Mouse (Mus musculus) kidney, adult 2 months (tissue): ENCODE measurements around the gene Ntm. TPM values are rescaled to one million over a fixed set of nuclear protein-coding genes. Genes with fewer than 3 reads are reported as not detected.

Experiments used
- DNase-seq: peaks from one replicate; pipeline ENCODE4 v3.0.0; 2021
- H3K27ac ChIP-seq: fragments of 200-500 bp; 2 replicates; pipeline ENCODE4 v1.5.1; 2012; ENCODE audit warnings: low read depth, low read length, control low read depth, inconsistent platforms; ENCODE audit not compliant: insufficient read depth
- H3K27me3 ChIP-seq: fragments of 200-500 bp; replicated peaks from 2 replicates; pipeline ENCODE4 v1.6.1; 2012; ENCODE audit warnings: mild to moderate bottlenecking, moderate library complexity, low read length, inconsistent platforms; ENCODE audit not compliant: control insufficient read depth, insufficient read depth
- H3K36me3 ChIP-seq: fragments of 200-500 bp; 2 replicates; pipeline ENCODE4 v1.6.1; 2012; ENCODE audit warnings: mild to moderate bottlenecking, moderate library complexity, low read length, inconsistent platforms; ENCODE audit not compliant: control insufficient read depth, insufficient read depth
- H3K4me1 ChIP-seq: fragments of 200-500 bp; 2 replicates; pipeline ENCODE4 v1.6.1; 2011; ENCODE audit warnings: low read length; ENCODE audit not compliant: control insufficient read depth, insufficient read depth
- H3K4me3 ChIP-seq: fragments of 200-500 bp; 2 replicates; pipeline ENCODE4 v1.5.1; 2011; ENCODE audit warnings: mild to moderate bottlenecking, low read depth, low read length, control low read depth; ENCODE audit not compliant: insufficient read depth
- CTCF ChIP-seq: fragments of 200-500 bp; conservative IDR thresholded peaks from 2 replicates; pipeline ENCODE4 v1.5.1; 2011; ENCODE audit warnings: low read depth, mild to moderate bottlenecking, control low read depth, low read length, moderate library complexity, mixed read lengths; ENCODE audit not compliant: insufficient read depth, insufficient read length
- POLR2A ChIP-seq: fragments of 200-500 bp; IDR thresholded peaks from one replicate; pipeline ENCODE4 v1.6.1; 2011; ENCODE audit warnings: low read depth, low read length, control low read depth
- WGBS: fragments of 180-500 bp; shearing (Covaris S2); methylation state at CpG from one replicate; pipeline ENCODE4 v1.1.7; 2018; 5-methylcytosine and 5-hydroxymethylcytosine counted together
- polyA plus RNA-seq: library from polyadenylated mRNA; depleted of rRNA; stranded (reverse); fragments of >200 nt; gene quantifications from 2 replicates; pipeline ENCODE4 v1.2.3, GENCODE M21; 2012; rRNA removed

Ntm gene
- polyA plus RNA-seq = 0.74 and 1.1 TPM in 2 replicates

DNA sequence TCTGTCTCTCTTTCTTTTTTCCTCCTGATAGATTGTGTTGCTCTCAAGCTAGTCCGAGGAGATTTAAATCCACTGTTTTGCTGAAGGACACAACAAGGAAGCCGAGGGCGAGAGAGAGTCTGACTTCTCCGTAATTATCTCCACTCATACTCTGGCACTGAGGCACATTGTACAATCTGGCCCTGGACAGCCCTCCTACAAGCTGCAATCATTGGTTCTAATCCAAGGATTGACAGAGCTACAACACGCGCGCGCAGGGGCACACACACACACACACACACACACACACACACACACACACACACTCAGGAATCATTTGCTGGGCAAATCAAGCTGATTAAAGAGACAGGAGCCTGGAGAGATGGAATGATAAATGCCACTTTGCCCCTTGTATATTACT, at the start of gene Ntm:
TSS of gene Ntm (minus strand) at position 164 of the 400 bp plus-strand sequence.
- WGBS = 18% methylated on average over 8 of the region's 8 CpGs
- DNase-seq = peak; percentile 12
- no peak for TF ChIP-seq CTCF
- TF ChIP-seq POLR2A = no peak
- peak within 1 kb of the TSS; percentile 3; the same call in 1 of the 2 replicates for H3K4me3 ChIP-seq
- H3K27ac ChIP-seq = no peak within 1 kb of the TSS
- no peaks in the 10 kb centered on the region for H3K4me1 ChIP-seq
- H3K36me3 ChIP-seq = no peaks in the 10 kb centered on the region
- no peaks in the 10 kb centered on the region for H3K27me3 ChIP-seq

DNA sequence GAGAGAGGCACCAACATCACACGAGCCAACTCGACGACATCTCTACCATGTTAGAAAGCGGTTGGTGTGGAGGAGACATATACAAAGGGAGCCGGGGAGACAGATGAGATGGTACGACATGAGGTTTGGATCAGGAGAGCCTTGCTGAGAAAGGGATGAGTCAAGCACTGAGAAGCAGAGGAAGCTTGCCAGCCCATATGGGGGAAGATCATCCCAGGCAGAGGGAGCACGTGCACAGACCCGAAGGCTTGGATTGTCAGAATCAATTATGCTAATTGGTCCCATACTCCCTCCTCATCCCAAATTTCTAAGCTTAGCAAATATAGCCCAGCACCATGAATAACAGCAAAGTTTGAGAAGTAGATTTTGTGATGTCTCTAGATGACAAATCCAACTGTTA, 42.8 kb upstream of the Ntm start:
- WGBS = 81% methylated on average over 8 of the region's 8 CpGs

DNA sequence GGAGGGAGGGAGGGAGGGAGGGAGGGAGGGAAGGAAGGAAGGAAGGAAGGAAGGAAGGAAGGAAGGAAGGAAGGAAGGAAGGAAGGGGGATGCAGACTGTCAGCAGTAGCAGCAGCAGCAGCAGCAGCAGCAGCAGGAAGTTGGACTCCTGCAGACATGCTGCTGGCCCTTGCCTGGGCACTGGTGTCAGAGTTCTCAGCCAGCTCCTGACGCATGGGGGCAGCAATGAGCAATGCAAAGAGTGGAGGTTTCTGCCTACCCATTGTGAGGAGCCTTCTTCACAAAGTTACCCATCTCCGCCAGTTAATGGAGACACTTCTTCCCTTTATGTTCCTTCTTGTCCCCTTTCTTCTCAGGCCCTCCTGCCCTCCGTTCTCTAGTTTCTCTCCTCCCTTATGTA, 40.7 kb upstream of the Ntm start:
- Histone ChIP-seq H3K4me3 (no peak overlapping the region), H3K36me3 (no peaks in the 10 kb centered on the region), H3K27ac (no peak overlapping the region), H3K27me3 (no peaks in the 10 kb centered on the region), H3K4me1 (no peaks in the 10 kb centered on the region)
- 35% methylated on average over 3 of the region's 3 CpGs for WGBS
- TF ChIP-seq POLR2A (no peak), CTCF (peak; percentile 91)
- peak; percentile 75 for DNase-seq

More for the DNA sequence above, 42.8 kb upstream of the Ntm start:
- H3K27ac ChIP-seq = no peak overlapping the region
- no peak for TF ChIP-seq CTCF
- no peak for TF ChIP-seq POLR2A
- no peaks in the 10 kb centered on the region for H3K4me1 ChIP-seq
- DNase-seq = no peak
- H3K27me3 ChIP-seq = no peaks in the 10 kb centered on the region
- H3K4me3 ChIP-seq = no peak overlapping the region
- H3K36me3 ChIP-seq = no peaks in the 10 kb centered on the region

DNA sequence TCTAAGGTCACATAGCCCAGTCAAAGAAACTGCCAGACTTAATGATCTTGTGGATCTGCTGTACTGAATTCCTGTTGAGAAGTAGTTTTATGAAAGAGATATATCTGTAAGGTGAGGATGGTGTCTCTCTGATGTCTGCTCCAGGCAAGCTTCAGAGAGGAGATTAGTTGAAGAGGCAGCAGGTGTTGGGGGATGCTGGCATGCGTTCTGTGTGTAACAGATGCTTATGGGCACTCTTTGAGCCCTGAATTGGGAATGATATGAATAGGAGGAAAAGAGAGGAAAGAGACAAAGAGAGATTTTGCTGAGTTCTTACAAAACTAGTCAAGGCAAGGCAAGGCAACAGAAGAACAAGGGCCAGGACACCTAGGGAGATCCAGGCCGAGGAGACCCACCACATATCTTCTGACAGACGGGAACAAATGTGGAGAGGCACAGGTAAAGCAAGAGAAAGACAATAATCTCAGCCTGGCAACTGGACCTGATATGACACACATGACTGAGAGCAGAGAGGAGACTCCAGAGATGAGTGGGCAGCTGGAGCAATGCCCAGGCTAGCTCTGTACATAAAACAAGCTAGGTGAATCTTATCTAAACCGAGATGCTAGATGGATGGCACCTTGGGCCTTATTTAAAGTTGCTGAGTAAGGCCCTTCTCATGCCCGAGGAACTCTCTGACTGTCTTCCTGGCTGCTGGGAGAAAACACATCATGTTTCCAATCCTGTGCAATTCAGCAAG, 18.4 kb upstream of the Ntm start:
- H3K4me3 ChIP-seq = no peak overlapping the region

DNA sequence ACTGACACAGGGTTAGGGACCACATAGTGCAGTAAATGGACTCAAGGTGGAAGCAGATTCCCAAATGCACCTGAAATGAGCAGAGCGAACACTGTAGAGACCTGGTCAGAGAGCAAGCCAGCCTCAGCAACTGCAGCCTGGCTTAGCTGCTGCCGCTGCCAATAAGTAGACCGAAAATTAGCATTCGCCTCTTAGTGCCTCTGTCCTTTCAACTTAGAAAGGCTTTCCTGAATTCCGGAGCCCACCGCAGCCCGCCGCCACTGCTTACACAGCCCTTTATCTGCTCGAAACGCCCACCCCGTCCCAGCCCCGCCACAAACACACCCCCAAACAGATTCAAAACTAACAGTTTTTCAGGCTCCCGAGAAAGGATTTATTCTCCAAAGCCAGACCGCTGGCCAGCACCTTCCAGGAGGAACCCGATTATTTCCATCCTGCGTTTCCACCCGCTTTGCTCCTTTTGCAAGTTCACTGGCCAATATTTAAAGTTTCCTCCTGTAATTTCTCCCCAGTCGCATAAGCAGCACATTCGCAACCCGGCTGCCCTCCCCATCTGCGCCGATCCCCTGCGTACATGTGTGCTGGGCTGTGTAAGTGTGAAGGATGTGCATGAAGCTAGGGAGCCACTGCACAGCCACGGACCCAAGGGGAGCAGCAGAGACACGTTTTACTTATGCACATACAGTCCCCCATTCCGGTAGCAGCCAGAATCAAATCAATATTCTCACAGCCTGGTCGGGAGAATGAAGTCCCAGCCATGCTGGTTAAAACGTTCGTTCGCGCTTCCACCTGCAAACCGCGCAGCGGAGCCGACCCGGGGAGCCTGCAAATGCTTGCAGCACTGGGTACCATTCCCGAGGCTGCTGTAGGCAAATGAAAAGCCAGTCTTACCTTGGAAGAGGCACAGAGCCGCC, 730 bp downstream of the Ntm start:
- Histone ChIP-seq H3K4me3 (peak overlapping the region; percentile 3; the same call in 1 of the 2 replicates), H3K27me3 (no peaks in the 10 kb centered on the region), H3K4me1 (no peaks in the 10 kb centered on the region), H3K36me3 (no peaks in the 10 kb centered on the region), H3K27ac (no peak overlapping the region)
- WGBS = 3% methylated on average over 38 of the region's 38 CpGs
- TF ChIP-seq CTCF (no peak), POLR2A (no peak)
- DNase-seq = no peak

More for the DNA sequence above, 18.4 kb upstream of the Ntm start:
- DNase-seq = no peak
- H3K4me1 ChIP-seq = no peaks in the 10 kb centered on the region
- no peak for TF ChIP-seq CTCF
- no peak for TF ChIP-seq POLR2A
- no peaks in the 10 kb centered on the region for H3K36me3 ChIP-seq
- H3K27ac ChIP-seq = no peak overlapping the region
- H3K27me3 ChIP-seq = no peaks in the 10 kb centered on the region
- 70% methylated on average over 5 of the region's 5 CpGs for WGBS

DNA sequence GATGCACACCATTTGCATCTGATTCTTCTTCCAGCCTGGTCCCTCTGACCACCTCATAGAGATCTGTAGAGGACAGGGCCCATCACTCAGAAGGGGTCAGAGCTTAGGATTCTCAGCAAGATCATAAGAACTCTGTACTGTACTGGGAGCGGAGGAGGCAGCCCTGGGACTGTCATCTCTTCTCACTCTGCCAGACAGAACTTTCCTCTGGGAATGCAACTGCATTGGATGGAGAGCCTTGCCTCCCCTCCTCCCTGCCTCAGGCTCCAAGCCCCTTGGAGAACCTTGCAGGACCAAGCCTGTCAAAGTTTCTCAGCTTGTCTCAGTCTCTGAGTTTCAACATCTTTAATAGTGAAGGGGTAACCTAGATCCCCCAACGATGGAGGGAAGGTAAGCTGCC, 1.4 kb downstream of the Ntm start:
- Histone ChIP-seq H3K36me3 (no peaks in the 10 kb centered on the region), H3K27ac (no peak overlapping the region), H3K4me3 (no peak overlapping the region), H3K4me1 (no peaks in the 10 kb centered on the region), H3K27me3 (no peaks in the 10 kb centered on the region)
- TF ChIP-seq POLR2A = no peak
- TF ChIP-seq CTCF = no peak
- WGBS = 51% methylated on average over 2 of the region's 2 CpGs
- no peak for DNase-seq

DNA sequence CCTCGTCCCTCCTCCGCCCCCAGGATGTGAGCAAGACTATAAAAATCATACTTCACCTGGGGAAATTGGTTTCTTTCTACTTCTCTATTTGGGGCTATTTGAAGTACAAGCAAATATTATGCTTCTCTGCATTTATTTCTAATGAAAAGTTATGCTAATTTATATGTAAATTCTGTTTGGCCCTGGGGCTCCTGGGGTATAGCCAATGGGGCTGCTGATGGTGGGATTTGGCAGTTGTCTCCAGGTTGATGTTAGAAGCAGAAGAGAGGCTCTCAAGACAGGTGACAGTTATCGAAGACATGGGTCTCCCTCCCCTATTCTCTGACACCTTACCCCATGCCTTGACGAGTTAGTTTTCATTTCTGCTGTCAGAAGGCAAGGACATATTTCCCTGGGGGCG, 2.2 kb downstream of the Ntm start:
- no peak overlapping the region for H3K4me3 ChIP-seq
- TF ChIP-seq CTCF = no peak
- no peak for TF ChIP-seq POLR2A
- 76% methylated on average over 5 of the region's 5 CpGs for WGBS
- H3K4me1 ChIP-seq = no peaks in the 10 kb centered on the region
- H3K27me3 ChIP-seq = no peaks in the 10 kb centered on the region
- DNase-seq = no peak
- no peak overlapping the region for H3K27ac ChIP-seq
- no peaks in the 10 kb centered on the region for H3K36me3 ChIP-seq
